Mouse (Mus musculus) limb, embryonic 14.5 days (tissue): ENCODE results near the gene Gm4491. TPM values are rescaled to one million over a fixed set of nuclear protein-coding genes. Genes with fewer than 3 reads are reported as not detected.

Source experiments
- ATAC-seq: fragments of 200-750 bp; cut with Nextera tagmentation; 2 replicates; pipeline ENCODE4 v1.8.0; 2017; ENCODE audit warnings: low read depth, moderate number of reproducible peaks, moderate TSS enrichment; ENCODE audit not compliant: low FRiP score
- DNase-seq: peaks from one replicate; pipeline ENCODE4 v3.0.0-alpha.2; 2015; ENCODE audit warnings: low spot score
- H3K27ac ChIP-seq: fragments of 300-500 bp; sonication (generic); replicated peaks from 2 replicates; pipeline ENCODE4 v1.5.1; 2014; ENCODE audit warnings: low read depth, mild to moderate bottlenecking, low read length, moderate library complexity, mixed read lengths
- H3K27me3 ChIP-seq: fragments of 300-500 bp; sonication (generic); 2 replicates; pipeline ENCODE4 v1.6.1; 2014; ENCODE audit warnings: low read length, mixed read lengths; ENCODE audit not compliant: control insufficient read depth, insufficient read depth
- H3K36me3 ChIP-seq: fragments of 300-500 bp; sonication (generic); 2 replicates; pipeline ENCODE4 v1.6.1; 2014; ENCODE audit warnings: mild to moderate bottlenecking, low read length, moderate library complexity, mixed read lengths; ENCODE audit not compliant: control insufficient read depth, insufficient read depth
- H3K4me1 ChIP-seq: fragments of 300-500 bp; sonication (generic); 2 replicates; pipeline ENCODE4 v1.6.1; 2014; ENCODE audit warnings: antibody characterized with exemption, low read length, mixed read lengths; ENCODE audit not compliant: control insufficient read depth, insufficient read depth
- H3K4me2 ChIP-seq: fragments of 300-500 bp; sonication (generic); replicated peaks from 2 replicates; pipeline ENCODE4 v1.6.1; 2014; ENCODE audit warnings: low read depth, mild to moderate bottlenecking, low read length, moderate library complexity; ENCODE audit not compliant: severe bottlenecking
- H3K4me3 ChIP-seq: fragments of 300-500 bp; sonication (generic); replicated peaks from 2 replicates; pipeline ENCODE4 v1.5.1; 2014; ENCODE audit warnings: low read length
- H3K9ac ChIP-seq: fragments of 300-500 bp; sonication (generic); 2 replicates; pipeline ENCODE4 v1.6.1; 2014; ENCODE audit warnings: mild to moderate bottlenecking, low read depth, low read length, moderate library complexity; ENCODE audit not compliant: severe bottlenecking
- H3K9me3 ChIP-seq: fragments of 300-500 bp; sonication (generic); 2 replicates; pipeline ENCODE4 v1.6.1; 2016; ENCODE audit warnings: low read length; ENCODE audit not compliant: control insufficient read depth
- POLR2A ChIP-seq: fragments of 200-500 bp; IDR thresholded peaks from 2 replicates; pipeline ENCODE4 v1.8.0; 2012; ENCODE audit warnings: inconsistent platforms, mild to moderate bottlenecking, moderate library complexity, borderline replicate concordance; ENCODE audit not compliant: insufficient read depth, insufficient read length; ENCODE audit errors: extremely low read depth
- WGBS: fragments of 180-500 bp; shearing (Covaris S2); extraction: QIAGEN DNeasy Blood & Tissue Kit; methylation state at CpG from one replicate; pipeline ENCODE4 v1.1.7; 2014; 5-methylcytosine and 5-hydroxymethylcytosine counted together
- polyA plus RNA-seq, 2 experiments: library from polyadenylated mRNA; depleted of rRNA in 1 of 2; stranded (reverse) in 1 of 2; unstranded in 1 of 2; fragments of >200 nt; fragmentation: Nextera tagmentation in 1 of 2; extraction: Ambion mirVana in 1 of 2; gene quantifications; 2 replicates each; pipeline versions ENCODE4 v1.2.1 to v1.2.3; 2012 to 2014

Gene Gm4491
- polyA plus RNA-seq, 2 experiments: not detected

DNA sequence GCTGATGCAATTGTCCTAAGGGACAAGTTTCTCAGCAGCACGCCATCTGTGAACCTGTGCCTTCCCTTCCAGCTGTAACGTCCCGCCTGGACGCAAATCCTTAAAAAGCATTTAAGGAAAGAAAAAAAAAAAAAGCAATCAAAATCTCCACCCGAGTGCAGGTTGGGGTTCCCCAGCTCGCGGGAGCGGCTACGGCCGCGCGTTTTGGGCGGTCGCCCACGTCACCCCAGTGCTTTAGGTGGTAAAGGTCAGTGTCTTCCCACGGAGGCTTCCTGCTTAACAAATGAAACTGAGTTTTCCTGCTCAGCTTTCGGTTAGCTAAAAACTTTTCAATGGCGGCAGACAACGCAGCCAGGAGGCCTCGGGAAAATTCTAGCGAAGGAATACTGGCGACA lies 12.0 kb downstream of the Gm4491 start:
- H3K27ac ChIP-seq: no peak overlapping the region
- WGBS: 2% methylated on average over 22 of the region's 22 CpGs
- DNase-seq: no peak

DNA sequence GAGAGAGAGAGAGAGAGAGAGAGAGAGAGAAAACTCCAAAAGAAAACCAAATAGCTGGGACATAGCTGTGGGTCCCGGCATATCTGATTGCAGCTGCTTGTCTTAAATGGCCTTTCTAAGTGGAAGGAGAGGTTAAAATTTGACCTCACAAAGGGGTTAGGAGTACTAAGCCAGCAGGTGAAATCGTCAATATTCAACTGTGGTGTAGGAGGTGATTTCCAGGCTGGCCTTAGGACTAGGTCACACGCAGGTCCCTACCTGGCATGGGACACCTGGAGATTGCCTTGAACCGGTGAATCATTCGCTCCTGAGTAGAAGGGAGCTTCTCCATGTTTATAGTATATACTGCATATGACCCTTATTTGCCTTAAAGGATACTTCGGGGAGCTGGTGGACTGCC lies 12.6 kb downstream of the Gm4491 start:
- Histone ChIP-seq H3K9ac (no peak overlapping the region), H3K27ac (no peak overlapping the region), H3K4me1 (0 out of 2 replicates have a peak, but pooled peaks cover 5% of the 10 kb centered on the region), H3K36me3 (no peaks in the 10 kb centered on the region), H3K4me3 (peak overlapping the region; percentile 56), H3K27me3 (peaks cover 53% of the 10 kb centered on the region), H3K4me2 (peak overlapping the region; percentile 100), H3K9me3 (no peaks in the 10 kb centered on the region)
- TF ChIP-seq POLR2A: no peak
- no peak for DNase-seq
- 49% methylated on average over 6 of the region's 6 CpGs for WGBS
- no peak for ATAC-seq

More for the DNA sequence above, 12.0 kb downstream of the Gm4491 start:
- TF ChIP-seq POLR2A: no peak
- peak overlapping the region; percentile 56 for H3K4me3 ChIP-seq
- H3K4me2 ChIP-seq: peak overlapping the region; percentile 100
- no peaks in the 10 kb centered on the region for H3K9me3 ChIP-seq
- no peaks in the 10 kb centered on the region for H3K36me3 ChIP-seq
- no peak for ATAC-seq
- peak overlapping the region; percentile 58 for H3K9ac ChIP-seq
- 0 out of 2 replicates have a peak, but pooled peaks cover 5% of the 10 kb centered on the region for H3K4me1 ChIP-seq
- peaks cover 53% of the 10 kb centered on the region for H3K27me3 ChIP-seq

DNA sequence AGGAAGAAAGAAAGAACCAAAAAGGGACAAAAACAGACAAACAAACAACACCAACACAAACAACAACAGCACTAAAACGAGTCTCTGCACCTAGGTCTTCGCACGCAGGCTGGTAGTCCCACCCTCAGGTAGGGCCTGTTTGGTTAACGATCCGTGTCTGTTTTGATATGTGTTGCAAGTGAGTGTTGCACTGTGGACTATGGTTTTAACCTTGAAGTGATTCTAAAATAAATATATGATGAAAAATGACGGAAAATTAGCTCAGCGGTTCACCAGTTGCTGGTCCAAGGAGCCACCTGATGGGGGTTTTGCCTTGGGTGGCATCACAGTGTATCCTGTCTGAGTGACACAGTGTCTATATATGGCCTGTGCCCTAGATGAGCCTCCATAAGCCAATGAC lies 14.1 kb downstream of the Gm4491 start:
- H3K27me3 ChIP-seq: peaks cover 44% of the 10 kb centered on the region
- no peak overlapping the region for H3K4me2 ChIP-seq
- WGBS: 74% methylated on average over 7 of the region's 7 CpGs

DNA sequence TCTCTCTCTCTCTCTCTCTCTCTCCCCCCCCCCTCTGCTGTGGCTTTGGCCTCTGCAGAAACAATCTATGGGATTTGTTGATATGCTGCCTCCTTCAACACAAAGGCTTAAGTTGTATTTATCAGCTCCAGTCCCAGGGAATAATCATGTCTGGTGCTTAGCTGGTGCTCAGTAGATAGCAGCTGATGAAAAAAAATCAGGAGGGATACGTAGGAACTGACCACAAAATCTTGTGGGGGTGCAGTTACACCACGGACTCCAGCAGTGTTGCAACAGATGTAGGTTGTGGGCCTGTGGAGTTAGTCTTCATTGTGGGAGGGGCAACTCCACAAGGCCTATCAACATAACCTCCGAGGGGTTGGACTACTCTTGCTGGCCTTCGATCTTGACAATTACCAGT lies 19.8 kb downstream of the Gm4491 start:
- 76% methylated on average over 4 of the region's 4 CpGs for WGBS

More for the DNA sequence above, 14.1 kb downstream of the Gm4491 start:
- no peak for TF ChIP-seq POLR2A
- no peak overlapping the region for H3K9ac ChIP-seq
- DNase-seq (no peak), ATAC-seq (no peak)
- peak overlapping the region; percentile 19 for H3K4me3 ChIP-seq
- H3K4me1 ChIP-seq: 0 out of 2 replicates have a peak, but pooled peaks cover 5% of the 10 kb centered on the region
- no peaks in the 10 kb centered on the region for H3K36me3 ChIP-seq
- H3K9me3 ChIP-seq: no peaks in the 10 kb centered on the region
- H3K27ac ChIP-seq: no peak overlapping the region

DNA sequence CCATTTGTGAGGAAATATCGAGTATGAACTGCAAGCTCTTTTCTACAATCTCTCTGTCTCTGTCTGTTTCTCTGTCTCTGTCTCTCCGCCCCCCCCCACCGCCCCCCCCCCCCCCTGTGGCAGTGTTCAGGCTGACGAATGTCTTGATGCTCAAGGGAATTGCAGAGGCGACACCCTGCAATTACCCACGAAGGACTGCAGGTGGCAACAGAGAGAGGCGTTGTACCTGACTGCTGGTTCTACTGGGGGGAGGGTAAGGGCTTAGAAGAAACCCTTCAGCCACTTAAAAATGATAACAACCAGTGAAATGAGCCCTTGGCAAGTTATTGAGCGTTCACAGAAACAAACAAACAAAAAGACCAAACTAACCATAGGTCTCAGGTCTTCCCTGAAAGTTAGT lies 22.7 kb downstream of the Gm4491 start:
- ATAC-seq (no peak), DNase-seq (no peak)
- H3K36me3 ChIP-seq: no peaks in the 10 kb centered on the region
- no peak for TF ChIP-seq POLR2A
- no peak overlapping the region for H3K4me2 ChIP-seq
- no peaks in the 10 kb centered on the region for H3K27me3 ChIP-seq
- no peak overlapping the region for H3K9ac ChIP-seq
- H3K27ac ChIP-seq: no peak overlapping the region
- no peak overlapping the region for H3K4me3 ChIP-seq
- H3K9me3 ChIP-seq: no peaks in the 10 kb centered on the region
- 11% methylated on average over 7 of the region's 8 CpGs for whole genome bisulfite sequencing
- no peaks in the 10 kb centered on the region for H3K4me1 ChIP-seq

More for the DNA sequence above, 19.8 kb downstream of the Gm4491 start:
- H3K4me2 ChIP-seq: no peak overlapping the region
- no peak overlapping the region for H3K4me3 ChIP-seq
- ATAC-seq (no peak), DNase-seq (no peak)
- TF ChIP-seq POLR2A: no peak
- H3K9me3 ChIP-seq: no peaks in the 10 kb centered on the region
- no peak overlapping the region for H3K9ac ChIP-seq
- no peaks in the 10 kb centered on the region for H3K27me3 ChIP-seq
- no peak overlapping the region for H3K27ac ChIP-seq
- no peaks in the 10 kb centered on the region for H3K36me3 ChIP-seq
- 0 out of 2 replicates have a peak, but pooled peaks cover 2% of the 10 kb centered on the region for H3K4me1 ChIP-seq

DNA sequence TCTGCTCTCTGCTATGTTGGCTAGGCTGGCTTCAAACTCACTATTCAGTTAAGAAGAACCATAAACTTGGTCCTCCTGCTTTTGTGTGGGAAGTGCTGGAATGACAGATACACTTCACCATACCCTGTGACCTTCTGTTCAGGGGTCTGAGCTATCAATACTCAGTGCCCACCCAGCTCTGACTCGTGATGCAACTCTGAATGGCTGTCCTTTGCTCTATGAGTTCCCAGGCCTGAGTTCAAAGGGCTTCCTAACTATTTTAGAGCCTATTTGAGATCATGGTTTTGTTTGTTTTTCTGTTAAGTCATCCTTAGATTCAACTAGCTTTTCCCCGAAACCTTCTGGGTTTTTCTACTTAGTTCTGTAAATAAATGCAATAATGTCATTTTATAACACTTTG lies 25.7 kb downstream of the Gm4491 start:
- TF ChIP-seq POLR2A: no peak
- Histone ChIP-seq H3K9ac (no peak overlapping the region), H3K27ac (no peak overlapping the region), H3K4me1 (no peaks in the 10 kb centered on the region), H3K4me2 (no peak overlapping the region), H3K9me3 (no peaks in the 10 kb centered on the region), H3K36me3 (no peaks in the 10 kb centered on the region), H3K4me3 (no peak overlapping the region), H3K27me3 (no peaks in the 10 kb centered on the region)
- DNase-seq (no peak), ATAC-seq (no peak)
- WGBS: 56% methylated on average over 2 of the region's 2 CpGs
